Mouse (Mus musculus): ENCODE data around the gene Cdk5. TPM values are rescaled to one million over a fixed set of nuclear protein-coding genes. Genes with fewer than 3 reads are reported as not detected.
"Not testable (repeated sequence)": the region's sequence is repeated elsewhere in the genome, so short reads cannot be mapped to it uniquely, and the experiment has no call there.

Gene Cdk5
- total and polyA plus RNA-seq, 2 experiments from 2014 or later, result 87.7 to 158 TPM

GRCm38 (mm10) chr5:24404594-24405360 is 18.6 kb downstream of the Cdk5 start:
- DNase-seq (ENCODE audit: low spot score), result no peak
- no peak for ATAC-seq
- Histone ChIP-seq H3K4me3 (ENCODE audit: low read length) (no peak overlapping the region), H3K4me1 (ENCODE audit: insufficient read depth, low read length) (no peaks in the 10 kb centered on the region), H3K9me3 (ENCODE audit: low read length) (no peaks in the 10 kb centered on the region), H3K4me2 (ENCODE audit: low read depth, low read length) (no peak overlapping the region), H3K9ac (replicated peaks; ENCODE audit: low read length) (no peak overlapping the region), H3K27me3 (ENCODE audit: insufficient read depth, low read length) (no peaks in the 10 kb centered on the region), H3K36me3 (ENCODE audit: insufficient read depth, low read length) (peaks cover 12% of the 10 kb centered on the region), H3K27ac (no peak overlapping the region)
- 77% methylated on average over 6 of the region's 6 CpGs for WGBS
- TF ChIP-seq CTCF (IDR thresholded peaks at IDR 0.05; ENCODE audit: low read depth), result no peak

DNA sequence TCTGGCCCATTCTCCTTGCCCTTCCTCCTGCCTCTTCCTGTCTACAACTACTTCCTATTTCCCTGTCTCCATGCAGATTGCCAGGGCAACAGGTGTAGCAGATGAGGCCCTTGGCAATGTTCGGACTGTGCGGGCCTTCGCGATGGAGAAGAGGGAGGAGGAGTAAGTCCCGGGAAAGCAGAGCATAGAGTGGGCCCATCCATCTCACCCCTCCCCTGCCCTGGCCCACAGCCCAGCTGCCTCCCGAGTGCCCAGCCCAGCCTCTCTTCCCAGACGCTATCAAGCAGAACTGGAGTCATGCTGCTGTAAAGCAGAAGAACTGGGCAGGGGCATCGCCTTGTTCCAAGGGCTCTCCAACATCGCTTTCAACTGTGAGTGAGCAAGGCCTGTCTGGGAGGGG is 21.4 kb downstream of the Cdk5 start:
- 40% methylated on average over 9 of the region's 9 CpGs for WGBS
- ATAC-seq (peak; percentile 67), DNase-seq (ENCODE audit: low spot score) (peak; percentile 66)
- Histone ChIP-seq H3K9ac (replicated peaks; ENCODE audit: low read length) (no peak overlapping the region), H3K36me3 (ENCODE audit: insufficient read depth, low read length) (peaks cover 6% of the 10 kb centered on the region), H3K27me3 (ENCODE audit: insufficient read depth, low read length) (no peaks in the 10 kb centered on the region), H3K4me3 (ENCODE audit: low read length) (no peak overlapping the region), H3K4me2 (ENCODE audit: low read depth, low read length) (no peak overlapping the region), H3K9me3 (ENCODE audit: low read length) (no peaks in the 10 kb centered on the region), H3K27ac (no peak overlapping the region), H3K4me1 (ENCODE audit: insufficient read depth, low read length) (no peaks in the 10 kb centered on the region)
- no peak for TF ChIP-seq CTCF (IDR thresholded peaks at IDR 0.05; ENCODE audit: low read depth)

GRCm38 (mm10) chr5:24400911-24401605 is 22.3 kb downstream of the Cdk5 start:
- ATAC-seq, result no peak
- Histone ChIP-seq H3K36me3 (ENCODE audit: insufficient read depth, low read length) (peaks cover 6% of the 10 kb centered on the region), H3K4me2 (ENCODE audit: low read depth, low read length) (no peak overlapping the region), H3K9ac (replicated peaks; ENCODE audit: low read length) (no peak overlapping the region), H3K9me3 (ENCODE audit: low read length) (no peaks in the 10 kb centered on the region), H3K4me3 (ENCODE audit: low read length) (no peak overlapping the region), H3K27me3 (ENCODE audit: insufficient read depth, low read length) (no peaks in the 10 kb centered on the region), H3K4me1 (ENCODE audit: insufficient read depth, low read length) (no peaks in the 10 kb centered on the region), H3K27ac (no peak overlapping the region)
- DNase-seq (ENCODE audit: low spot score), result no peak
- 84% methylated on average over 5 of the region's 5 CpGs for WGBS
- TF ChIP-seq CTCF (IDR thresholded peaks at IDR 0.05; ENCODE audit: low read depth), result no peak

DNA sequence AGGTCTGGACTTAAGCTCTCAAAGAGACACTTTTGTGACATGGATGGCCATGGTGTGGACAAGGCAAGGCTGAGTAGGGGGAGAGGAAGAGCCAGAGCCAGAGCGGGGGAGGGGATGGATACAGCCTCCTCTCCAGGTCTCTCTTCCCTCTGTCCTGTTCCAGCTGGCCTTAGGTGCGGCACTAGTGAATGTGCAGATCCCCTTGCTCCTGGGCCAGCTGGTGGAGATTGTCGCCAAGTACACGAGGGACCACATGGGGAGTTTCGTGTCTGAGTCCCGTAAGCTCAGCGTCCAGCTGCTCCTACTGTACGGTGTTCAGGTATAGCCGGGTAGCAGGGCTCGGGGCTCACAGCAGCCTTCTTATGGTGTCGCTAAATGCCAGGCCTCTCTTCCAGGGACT is 23.0 kb downstream of the Cdk5 start:
- TF ChIP-seq CTCF (IDR thresholded peaks at IDR 0.05; ENCODE audit: low read depth), result no peak
- no peaks in the 10 kb centered on the region for H3K4me1 ChIP-seq (ENCODE audit: insufficient read depth, low read length)
- H3K4me3 ChIP-seq (ENCODE audit: low read length), result no peak overlapping the region
- H3K4me2 ChIP-seq (ENCODE audit: low read depth, low read length), result no peak overlapping the region
- no peak for DNase-seq (ENCODE audit: low spot score)
- 85% methylated on average over 11 of the region's 11 CpGs for WGBS
- peaks cover 6% of the 10 kb centered on the region for H3K36me3 ChIP-seq (ENCODE audit: insufficient read depth, low read length)
- 0 out of 2 replicates have a peak, but pooled peaks have one; percentile 1 for ATAC-seq
- no peaks in the 10 kb centered on the region for H3K9me3 ChIP-seq (ENCODE audit: low read length)
- H3K27me3 ChIP-seq (ENCODE audit: insufficient read depth, low read length), result no peaks in the 10 kb centered on the region
- H3K27ac ChIP-seq, result no peak overlapping the region
- no peak overlapping the region for H3K9ac ChIP-seq (replicated peaks; ENCODE audit: low read length)

DNA sequence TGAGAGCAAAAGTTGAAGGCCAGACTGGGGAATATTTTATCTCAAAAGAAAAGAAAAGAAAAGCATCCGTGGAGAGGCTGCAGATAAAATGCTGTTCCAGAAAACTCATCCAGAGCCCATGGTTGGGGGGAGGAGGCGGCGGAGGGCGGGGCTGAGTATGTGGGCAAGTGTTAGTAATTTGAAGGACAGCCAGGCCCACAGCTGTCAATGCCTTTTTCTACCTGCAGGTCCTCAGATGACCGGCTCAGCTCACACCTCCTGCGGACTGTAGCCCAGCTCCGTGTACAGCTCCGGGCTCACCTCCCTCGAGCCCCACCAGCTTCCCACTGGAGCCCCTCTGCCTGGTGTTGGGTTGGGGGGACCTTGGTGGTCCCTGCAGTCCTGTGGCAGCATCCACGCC is 23.6 kb downstream of the Cdk5 start:
- H3K9ac ChIP-seq (replicated peaks; ENCODE audit: low read length), result no peak overlapping the region
- H3K27me3 ChIP-seq (ENCODE audit: insufficient read depth, low read length), result no peaks in the 10 kb centered on the region
- H3K36me3 ChIP-seq (ENCODE audit: insufficient read depth, low read length), result peaks cover 6% of the 10 kb centered on the region; the same call in 1 of the 2 replicates
- no peaks in the 10 kb centered on the region for H3K4me1 ChIP-seq (ENCODE audit: insufficient read depth, low read length)
- ATAC-seq (0 out of 2 replicates have a peak, but pooled peaks have one; percentile 3), DNase-seq (ENCODE audit: low spot score) (no peak)
- no peak overlapping the region for H3K4me3 ChIP-seq (ENCODE audit: low read length)
- no peak overlapping the region for H3K27ac ChIP-seq
- TF ChIP-seq CTCF (IDR thresholded peaks at IDR 0.05; ENCODE audit: low read depth), result no peak
- no peak overlapping the region for H3K4me2 ChIP-seq (ENCODE audit: low read depth, low read length)
- no peaks in the 10 kb centered on the region for H3K9me3 ChIP-seq (ENCODE audit: low read length)
- 87% methylated on average over 10 of the region's 10 CpGs for WGBS

DNA sequence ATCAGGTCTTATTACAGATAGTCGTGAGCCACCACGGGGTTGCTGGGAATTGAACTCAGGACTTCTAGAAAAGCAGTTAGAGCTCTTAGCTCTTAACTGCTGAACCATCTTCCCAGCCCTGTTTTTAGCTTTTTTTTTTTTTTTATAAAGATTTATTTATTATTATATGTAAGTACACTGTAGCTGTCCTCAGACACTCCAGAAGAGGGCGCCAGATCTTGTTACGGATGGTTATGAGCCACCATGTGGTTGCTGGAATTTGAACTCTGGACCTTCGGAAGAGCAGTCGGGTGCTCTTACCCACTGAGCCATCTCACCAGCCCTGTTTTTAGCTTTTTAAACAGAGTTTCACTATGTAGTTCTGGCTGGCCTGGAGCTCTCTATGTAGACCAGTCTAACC is 27.1 kb downstream of the Cdk5 start:
- H3K4me3 ChIP-seq (ENCODE audit: low read length); H3K36me3 ChIP-seq (ENCODE audit: insufficient read depth, low read length); H3K4me1 ChIP-seq (ENCODE audit: insufficient read depth, low read length); H3K9me3 ChIP-seq (ENCODE audit: low read length); H3K27ac ChIP-seq; ATAC-seq; H3K4me2 ChIP-seq (ENCODE audit: low read depth, low read length); H3K9ac ChIP-seq (replicated peaks; ENCODE audit: low read length); H3K27me3 ChIP-seq (ENCODE audit: insufficient read depth, low read length); DNase-seq (ENCODE audit: low spot score): not testable (repeated sequence)
- WGBS, result 90% methylated on average over 6 of the region's 6 CpGs
